Comparison of ENCODE assay signal across 18 mouse cellular contexts in genomic region chr11:116337000-116337399, GRCm38 (mm10). TPM values are rescaled to one million over a fixed set of nuclear protein-coding genes. Genes with fewer than 3 reads are reported as not detected.
DNase-seq lines count a peak whose midpoint lies in the region; ATAC-seq and TF ChIP-seq lines count a peak whose summit lies in the region.
"Had no signal": no experiment of that assay in that cellular context is flagged by ENCODE, and none has a peak within 500 bp of the region (broad histone marks: within the 10 kb centered on the region; RNA-seq: fewer than 3 reads in every experiment).

No protein-coding gene starts in this region.

- H3K4me1 ChIP-seq in embryonic facial prominence, embryonic 11.5 days (ENCODE audit: control insufficient read depth, insufficient read depth, low read length), result peaks cover 3% of the 10 kb centered on the region
- H3K4me1 ChIP-seq in embryonic facial prominence, embryonic 10.5 days, result peaks cover 64% of the 10 kb centered on the region
- H3K4me1 ChIP-seq in intestine, embryonic 15.5 days (replicated peaks), result peaks cover 37% of the 10 kb centered on the region
- H3K4me1 ChIP-seq in intestine, postnatal 0 days (replicated peaks; ENCODE audit: control insufficient read depth, insufficient read depth, low read length), result peaks cover 8% of the 10 kb centered on the region; the same call in 1 of the 2 replicates
- peaks cover 52% of the 10 kb centered on the region for H3K4me1 ChIP-seq in midbrain, embryonic 13.5 days (replicated peaks)
- peaks cover 42% of the 10 kb centered on the region for H3K4me1 ChIP-seq in midbrain, embryonic 15.5 days
- H3K4me1 ChIP-seq in limb, embryonic 10.5 days, result peaks cover 56% of the 10 kb centered on the region

- 0 out of 2 replicates have a peak overlapping the region, but pooled peaks have one; percentile 9 for H3K9ac ChIP-seq in embryonic facial prominence, embryonic 11.5 days (replicated peaks; ENCODE audit: low read length)
- H3K9ac ChIP-seq in intestine, embryonic 15.5 days, result 0 out of 2 replicates have a peak overlapping the region, but pooled peaks have one; percentile 53
- H3K9ac ChIP-seq in intestine, postnatal 0 days (ENCODE audit: low read depth, low read length), result no peak overlapping the region
- H3K9ac ChIP-seq in midbrain, embryonic 13.5 days (replicated peaks), result 0 out of 2 replicates have a peak overlapping the region, but pooled peaks have one; percentile 15
- no peak overlapping the region for H3K9ac ChIP-seq in midbrain, embryonic 15.5 days
- H3K9ac ChIP-seq: stomach, embryonic 15.5 days had no signal

- H3K36me3 ChIP-seq in embryonic facial prominence, embryonic 11.5 days (replicated peaks; ENCODE audit: control insufficient read depth, insufficient read depth, low read depth, low read length), result no peaks in the 10 kb centered on the region
- peaks cover 7% of the 10 kb centered on the region; the same call in 1 of the 2 replicates for H3K36me3 ChIP-seq in embryonic facial prominence, embryonic 10.5 days (replicated peaks)
- no peaks in the 10 kb centered on the region for H3K36me3 ChIP-seq in intestine, embryonic 15.5 days
- H3K36me3 ChIP-seq in intestine, postnatal 0 days (ENCODE audit: control insufficient read depth, insufficient read depth), result peaks cover 10% of the 10 kb centered on the region; the same call in 1 of the 2 replicates
- H3K36me3 ChIP-seq in midbrain, embryonic 13.5 days, result peaks cover 27% of the 10 kb centered on the region
- H3K36me3 ChIP-seq in midbrain, embryonic 15.5 days (replicated peaks), result no peaks in the 10 kb centered on the region
- H3K36me3 ChIP-seq in limb, embryonic 10.5 days, result peaks cover 9% of the 10 kb centered on the region
- H3K36me3 ChIP-seq: stomach, embryonic 15.5 days had no signal

- no peaks in the 10 kb centered on the region for H3K9me3 ChIP-seq in embryonic facial prominence, embryonic 11.5 days (replicated peaks; ENCODE audit: control insufficient read depth, low read length)
- H3K9me3 ChIP-seq in embryonic facial prominence, embryonic 10.5 days, result no peaks in the 10 kb centered on the region
- H3K9me3 ChIP-seq in intestine, embryonic 15.5 days, result no peaks in the 10 kb centered on the region
- no peaks in the 10 kb centered on the region for H3K9me3 ChIP-seq in intestine, postnatal 0 days (ENCODE audit: control insufficient read depth)
- H3K9me3 ChIP-seq in midbrain, embryonic 13.5 days, result no peaks in the 10 kb centered on the region
- no peaks in the 10 kb centered on the region for H3K9me3 ChIP-seq in midbrain, embryonic 15.5 days
- no peaks in the 10 kb centered on the region for H3K9me3 ChIP-seq in limb, embryonic 10.5 days (replicated peaks)
- H3K9me3 ChIP-seq: stomach, embryonic 15.5 days had no signal

- H3K4me2 ChIP-seq in embryonic facial prominence, embryonic 11.5 days (ENCODE audit: low read depth, low read length), result no peak overlapping the region
- no peak overlapping the region for H3K4me2 ChIP-seq in intestine, embryonic 15.5 days (replicated peaks)
- no peak overlapping the region for H3K4me2 ChIP-seq in intestine, postnatal 0 days (replicated peaks; ENCODE audit: low read depth)
- no peak overlapping the region for H3K4me2 ChIP-seq in midbrain, embryonic 13.5 days (replicated peaks)
- H3K4me2 ChIP-seq in midbrain, embryonic 15.5 days, result no peak overlapping the region
- H3K4me2 ChIP-seq: stomach, embryonic 15.5 days had no signal

- no peak overlapping the region for H3K27ac ChIP-seq in embryonic facial prominence, embryonic 11.5 days (replicated peaks; ENCODE audit: low read depth, low read length)
- H3K27ac ChIP-seq in embryonic facial prominence, embryonic 10.5 days (replicated peaks), result no peak overlapping the region
- H3K27ac ChIP-seq in intestine, embryonic 15.5 days, result no peak overlapping the region
- no peak overlapping the region for H3K27ac ChIP-seq in intestine, postnatal 0 days (ENCODE audit: low read depth, low read length)
- no peak overlapping the region for H3K27ac ChIP-seq in midbrain, embryonic 13.5 days
- H3K27ac ChIP-seq in midbrain, embryonic 15.5 days, result no peak overlapping the region
- 0 out of 2 replicates have a peak overlapping the region, but pooled peaks have one; percentile 38 for H3K27ac ChIP-seq in limb, embryonic 10.5 days
- H3K27ac ChIP-seq: gastrocnemius, adult 2 months; macrophage; stomach, embryonic 15.5 days had no signal

- WGBS in embryonic facial prominence, embryonic 11.5 days, result 66% methylated on average over 12 of the region's 12 CpGs
- 63% methylated on average over 12 of the region's 12 CpGs for WGBS in embryonic facial prominence, embryonic 10.5 days
- 44% methylated on average over 12 of the region's 12 CpGs for WGBS in intestine, embryonic 15.5 days
- 52% methylated on average over 12 of the region's 12 CpGs for WGBS in intestine, postnatal 0 days
- WGBS in midbrain, embryonic 13.5 days, result 60% methylated on average over 12 of the region's 12 CpGs
- 54% methylated on average over 12 of the region's 12 CpGs for WGBS in midbrain, embryonic 15.5 days
- 32% methylated on average over 12 of the region's 12 CpGs for WGBS in limb, embryonic 10.5 days

- TF ChIP-seq CTCF in intestine, postnatal 0 days (IDR thresholded peaks at IDR 0.05; ENCODE audit: low read depth), result no peak

- no peak overlapping the region for H3K4me3 ChIP-seq in embryonic facial prominence, embryonic 11.5 days (ENCODE audit: low read depth, low read length)
- H3K4me3 ChIP-seq in embryonic facial prominence, embryonic 10.5 days, result no peak overlapping the region
- H3K4me3 ChIP-seq in intestine, embryonic 15.5 days (replicated peaks), result no peak overlapping the region
- no peak overlapping the region for H3K4me3 ChIP-seq in intestine, postnatal 0 days (ENCODE audit: low read depth, low read length)
- H3K4me3 ChIP-seq in midbrain, embryonic 13.5 days (replicated peaks), result no peak overlapping the region
- no peak overlapping the region for H3K4me3 ChIP-seq in midbrain, embryonic 15.5 days
- H3K4me3 ChIP-seq in limb, embryonic 10.5 days, result no peak overlapping the region
- H3K4me3 ChIP-seq: gastrocnemius, adult 2 months; stomach, embryonic 15.5 days had no signal

- H3K27me3 ChIP-seq in embryonic facial prominence, embryonic 11.5 days (ENCODE audit: control insufficient read depth, insufficient read depth, low read length), result peaks cover 16% of the 10 kb centered on the region
- peaks cover 61% of the 10 kb centered on the region for H3K27me3 ChIP-seq in embryonic facial prominence, embryonic 10.5 days (replicated peaks; ENCODE audit: low read depth, poor library complexity, severe bottlenecking)
- H3K27me3 ChIP-seq in intestine, embryonic 15.5 days (replicated peaks), result peaks cover 22% of the 10 kb centered on the region
- H3K27me3 ChIP-seq in intestine, postnatal 0 days (replicated peaks; ENCODE audit: control insufficient read depth, insufficient read depth, low read length), result peaks cover 16% of the 10 kb centered on the region
- peaks cover 20% of the 10 kb centered on the region for H3K27me3 ChIP-seq in midbrain, embryonic 13.5 days
- peaks cover 10% of the 10 kb centered on the region for H3K27me3 ChIP-seq in midbrain, embryonic 15.5 days (replicated peaks)
- peaks cover 65% of the 10 kb centered on the region for H3K27me3 ChIP-seq in limb, embryonic 10.5 days (ENCODE audit: low read depth, poor library complexity, severe bottlenecking)

- no peak for ATAC-seq in embryonic facial prominence, embryonic 11.5 days (replicated peaks; ENCODE audit: insufficient number of reproducible peaks, low FRiP score, low TSS enrichment, low read depth)
- ATAC-seq in intestine, embryonic 15.5 days, result no peak
- ATAC-seq in intestine, postnatal 0 days, result no peak
- ATAC-seq in midbrain, embryonic 13.5 days, result no peak
- no peak for ATAC-seq in midbrain, embryonic 15.5 days (replicated peaks)

- no peak for DNase-seq in embryonic facial prominence, embryonic 11.5 days (ENCODE audit: low spot score)
- no peak for DNase-seq in embryonic facial prominence, embryonic 10.5 days (ENCODE audit: low spot score)
- DNase-seq in limb, embryonic 10.5 days (ENCODE audit: low spot score), result no peak
- no peak for DNase-seq in cerebellum, postnatal 10 days
- DNase-seq: adrenal gland, postnatal 36 days; cerebellum, adult 9-11 months; gastrocnemius, adult 2 months; heart, postnatal 36 days; kidney, adult 2 months; right cerebral cortex, adult 18-20 months; thymus, postnatal 36 days had no signal

RNA-seq across cellular contexts. Expression of gene Foxj1, which starts 1.8 kb away (rescaled TPM):
- 0.43 and 0.79 TPM in 2 replicates for polyA plus RNA-seq in embryonic facial prominence, embryonic 11.5 days (2014; fragmentation: Nextera tagmentation; extraction: Ambion mirVana)
- polyA plus RNA-seq in embryonic facial prominence, embryonic 10.5 days (2016; fragmentation: Nextera tagmentation; extraction: Ambion mirVana), result 2.3 and 3.3 TPM in 2 replicates
- 0.66 and 0.77 TPM in 2 replicates for polyA plus RNA-seq in intestine, embryonic 15.5 days (2015; fragmentation: Nextera tagmentation; extraction: Ambion mirVana)
- polyA plus RNA-seq in intestine, postnatal 0 days (2015; fragmentation: Nextera tagmentation; extraction: Ambion mirVana), result 0.09 TPM in 1 of 2 replicates, not detected in the other
- polyA plus RNA-seq in midbrain, embryonic 13.5 days (2015; fragmentation: Nextera tagmentation; extraction: Ambion mirVana), result 6.2 and 12.4 TPM in 2 replicates
- polyA plus RNA-seq in midbrain, embryonic 15.5 days (2015; fragmentation: Nextera tagmentation; extraction: Ambion mirVana), result 17.4 and 20.4 TPM in 2 replicates
- polyA plus RNA-seq in limb, embryonic 10.5 days (2016; fragmentation: Nextera tagmentation; extraction: Ambion mirVana), result 0.68 and 1.5 TPM in 2 replicates
- polyA plus RNA-seq: macrophage had no signal

RNA-seq across cellular contexts. Expression of gene Exoc7, which starts 30.0 kb away (rescaled TPM):
- 64.1 and 64.2 TPM in 2 replicates for polyA plus RNA-seq in embryonic facial prominence, embryonic 11.5 days (2014; fragmentation: Nextera tagmentation; extraction: Ambion mirVana)
- polyA plus RNA-seq in embryonic facial prominence, embryonic 10.5 days (2016; fragmentation: Nextera tagmentation; extraction: Ambion mirVana), result 55.4 and 59.7 TPM in 2 replicates
- polyA plus RNA-seq in intestine, embryonic 15.5 days (2015; fragmentation: Nextera tagmentation; extraction: Ambion mirVana), result 52.1 and 52.5 TPM in 2 replicates
- polyA plus RNA-seq in intestine, postnatal 0 days (2015; fragmentation: Nextera tagmentation; extraction: Ambion mirVana), result 44.6 and 49.2 TPM in 2 replicates
- polyA plus RNA-seq in midbrain, embryonic 13.5 days (2015; fragmentation: Nextera tagmentation; extraction: Ambion mirVana), result 92.0 and 104 TPM in 2 replicates
- 109 and 110 TPM in 2 replicates for polyA plus RNA-seq in midbrain, embryonic 15.5 days (2015; fragmentation: Nextera tagmentation; extraction: Ambion mirVana)
- 55.1 and 64.8 TPM in 2 replicates for polyA plus RNA-seq in limb, embryonic 10.5 days (2016; fragmentation: Nextera tagmentation; extraction: Ambion mirVana)

RNA-seq across cellular contexts. Expression of gene Galr2, which starts 56.3 kb away (rescaled TPM):
- 0.11 and 0.52 TPM in 2 replicates for polyA plus RNA-seq in embryonic facial prominence, embryonic 11.5 days (2014; fragmentation: Nextera tagmentation; extraction: Ambion mirVana)
- 0.25 and 0.39 TPM in 2 replicates for polyA plus RNA-seq in embryonic facial prominence, embryonic 10.5 days (2016; fragmentation: Nextera tagmentation; extraction: Ambion mirVana)
- polyA plus RNA-seq in intestine, embryonic 15.5 days (2015; fragmentation: Nextera tagmentation; extraction: Ambion mirVana), result 0.19 and 0.21 TPM in 2 replicates
- polyA plus RNA-seq in intestine, postnatal 0 days (2015; fragmentation: Nextera tagmentation; extraction: Ambion mirVana), result 0.10 and 0.29 TPM in 2 replicates
- 0.22 and 0.26 TPM in 2 replicates for polyA plus RNA-seq in midbrain, embryonic 13.5 days (2015; fragmentation: Nextera tagmentation; extraction: Ambion mirVana)
- polyA plus RNA-seq in midbrain, embryonic 15.5 days (2015; fragmentation: Nextera tagmentation; extraction: Ambion mirVana), result 0.45 and 0.57 TPM in 2 replicates
- polyA plus RNA-seq in limb, embryonic 10.5 days (2016; fragmentation: Nextera tagmentation; extraction: Ambion mirVana), result 0.11 TPM in 1 of 2 replicates, not detected in the other
- polyA plus RNA-seq: liver, embryonic 16.5 days; macrophage had no signal

Comparison
In these comparisons a context has a peak if more than half of its experiments do, and no peak if none do; other contexts are left out.
1. H3K9ac ChIP-seq: peak in embryonic facial prominence, embryonic 11.5 days (single experiment), intestine, embryonic 15.5 days (single experiment) and midbrain, embryonic 13.5 days (single experiment); none in intestine, postnatal 0 days (single experiment) and midbrain, embryonic 15.5 days (single experiment).